Mouse (Mus musculus) limb, embryonic 11.5 days (tissue): Measurements from ENCODE around the gene Rassf3. TPM values are rescaled to one million over a fixed set of nuclear protein-coding genes. Genes with fewer than 3 reads are reported as not detected.
A peak's percentile ranks its signal among the peaks of the same experiment; 100 is the strongest.

Source experiments
- ATAC-seq: fragments of 200-750 bp; cut with Nextera tagmentation; 2 replicates; pipeline ENCODE4 v1.8.0; 2017; ENCODE audit warnings: low read depth; ENCODE audit not compliant: insufficient number of reproducible peaks, low FRiP score, low TSS enrichment
- DNase-seq: peaks from one replicate; pipeline ENCODE4 v3.0.0-alpha.2; 2015; ENCODE audit warnings: low spot score
- H3K27ac ChIP-seq: fragments of 300-500 bp; sonication (generic); replicated peaks from 2 replicates; pipeline ENCODE4 v1.5.1; 2014; ENCODE audit warnings: low read depth, mild to moderate bottlenecking, low read length
- H3K27me3 ChIP-seq: fragments of 300-500 bp; sonication (generic); 2 replicates; pipeline ENCODE4 v1.6.1; 2014; ENCODE audit warnings: mild to moderate bottlenecking, low read length, mixed read lengths; ENCODE audit not compliant: control insufficient read depth, insufficient read depth
- H3K36me3 ChIP-seq: fragments of 300-500 bp; sonication (generic); 2 replicates; pipeline ENCODE4 v1.6.1; 2014; ENCODE audit warnings: mild to moderate bottlenecking, low read length, moderate library complexity, mixed read lengths; ENCODE audit not compliant: control insufficient read depth, insufficient read depth
- H3K4me1 ChIP-seq: fragments of 300-500 bp; sonication (generic); 2 replicates; pipeline ENCODE4 v1.6.1; 2014; ENCODE audit warnings: low read length, mixed read lengths; ENCODE audit not compliant: control insufficient read depth, insufficient read depth
- H3K4me2 ChIP-seq: fragments of 300-500 bp; sonication (generic); 2 replicates; pipeline ENCODE4 v1.6.1; 2014; ENCODE audit warnings: low read depth, mild to moderate bottlenecking, moderate library complexity; ENCODE audit not compliant: severe bottlenecking
- H3K4me3 ChIP-seq: fragments of 300-500 bp; sonication (generic); 2 replicates; pipeline ENCODE4 v1.5.1; 2014; ENCODE audit warnings: low read depth, low read length
- H3K9ac ChIP-seq: fragments of 300-500 bp; sonication (generic); 2 replicates; pipeline ENCODE4 v1.6.1; 2014; ENCODE audit warnings: mild to moderate bottlenecking, low read length
- H3K9me3 ChIP-seq: fragments of 300-500 bp; sonication (generic); 2 replicates; pipeline ENCODE4 v1.6.1; 2016; ENCODE audit warnings: low read length; ENCODE audit not compliant: control insufficient read depth
- WGBS: fragments of 180-500 bp; shearing (Covaris S2); extraction: QIAGEN DNeasy Blood & Tissue Kit; methylation state at CpG from one replicate; pipeline ENCODE4 v1.1.7; 2014; 5-methylcytosine and 5-hydroxymethylcytosine counted together
- polyA plus RNA-seq: library from polyadenylated mRNA; unstranded; fragments of >200 nt; fragmentation: Nextera tagmentation; extraction: Ambion mirVana; gene quantifications from 2 replicates; pipeline ENCODE4 v1.2.1, GENCODE M21; 2014

The Rassf3 gene
- polyA plus RNA-seq, 1 experiment from 2014 or later, result 16.5 TPM

GRCm38 (mm10) chr10:121434441-121435103 lies 41.6 kb downstream of the Rassf3 start:
- 0 out of 2 replicates have a peak overlapping the region, but pooled peaks have one; percentile 33 for H3K27ac ChIP-seq
- ATAC-seq (no peak), DNase-seq (no peak)
- 61% methylated on average over 15 of the region's 15 CpGs for WGBS
- no peaks in the 10 kb centered on the region for H3K9me3 ChIP-seq
- H3K4me3 ChIP-seq, result no peak overlapping the region
- no peaks in the 10 kb centered on the region for H3K36me3 ChIP-seq
- H3K4me2 ChIP-seq, result no peak overlapping the region
- no peaks in the 10 kb centered on the region for H3K27me3 ChIP-seq
- no peak overlapping the region for H3K9ac ChIP-seq
- peaks cover 66% of the 10 kb centered on the region for H3K4me1 ChIP-seq

GRCm38 (mm10) chr10:121432635-121433280 lies 43.4 kb downstream of the Rassf3 start:
- peaks cover 77% of the 10 kb centered on the region for H3K4me1 ChIP-seq
- no peaks in the 10 kb centered on the region for H3K27me3 ChIP-seq
- WGBS, result 48% methylated on average over 16 of the region's 16 CpGs
- no peak for ATAC-seq
- H3K9me3 ChIP-seq, result no peaks in the 10 kb centered on the region
- no peak overlapping the region for H3K4me3 ChIP-seq
- no peak overlapping the region for H3K9ac ChIP-seq
- H3K4me2 ChIP-seq, result no peak overlapping the region
- H3K27ac ChIP-seq, result peak overlapping the region; percentile 52
- DNase-seq, result no peak
- H3K36me3 ChIP-seq, result 0 out of 2 replicates have a peak, but pooled peaks cover 2% of the 10 kb centered on the region

GRCm38 (mm10) chr10:121432041-121432634 lies 44.0 kb downstream of the Rassf3 start:
- no peak overlapping the region for H3K4me2 ChIP-seq
- H3K4me3 ChIP-seq, result no peak overlapping the region
- no peaks in the 10 kb centered on the region for H3K9me3 ChIP-seq
- H3K4me1 ChIP-seq, result peaks cover 73% of the 10 kb centered on the region
- no peak overlapping the region for H3K9ac ChIP-seq
- ATAC-seq (no peak), DNase-seq (no peak)
- H3K36me3 ChIP-seq, result 0 out of 2 replicates have a peak, but pooled peaks cover 2% of the 10 kb centered on the region
- H3K27me3 ChIP-seq, result no peaks in the 10 kb centered on the region
- no peak overlapping the region for H3K27ac ChIP-seq
- 79% methylated on average over 12 of the region's 12 CpGs for WGBS

- Histone ChIP-seq H3K27ac (peak overlapping the region; percentile 82; the same call in 1 of the 2 replicates), H3K27me3 (no peaks in the 10 kb centered on the region), H3K36me3 (0 out of 2 replicates have a peak, but pooled peaks cover 2% of the 10 kb centered on the region), H3K9ac (no peak overlapping the region), H3K9me3 (no peaks in the 10 kb centered on the region), H3K4me2 (0 out of 2 replicates have a peak overlapping the region, but pooled peaks have one; percentile 41), H3K4me3 (no peak overlapping the region), H3K4me1 (peaks cover 64% of the 10 kb centered on the region)
- DNase-seq, result no peak
- 66% methylated on average over 15 of the region's 15 CpGs for WGBS
- no peak for ATAC-seq
These were observed 45.2 kb downstream of the Rassf3 start for GRCm38 (mm10) chr10:121430764-121431540.

GRCm38 (mm10) chr10:121429981-121430682 lies 46.0 kb downstream of the Rassf3 start:
- Histone ChIP-seq H3K27me3 (no peaks in the 10 kb centered on the region), H3K27ac (peak overlapping the region; percentile 82), H3K4me1 (peaks cover 60% of the 10 kb centered on the region), H3K4me2 (peak overlapping the region; percentile 41; the same call in 1 of the 2 replicates), H3K36me3 (0 out of 2 replicates have a peak, but pooled peaks cover 2% of the 10 kb centered on the region), H3K4me3 (no peak overlapping the region), H3K9me3 (no peaks in the 10 kb centered on the region), H3K9ac (peak overlapping the region; percentile 37; the same call in 1 of the 2 replicates)
- peak; percentile 51 for DNase-seq
- WGBS, result 15% methylated on average over 14 of the region's 14 CpGs
- ATAC-seq, result peak; percentile 14; the same call in 1 of the 2 replicates

- ATAC-seq (0 out of 2 replicates have a peak, but pooled peaks have one; percentile 0), DNase-seq (no peak)
- Histone ChIP-seq H3K4me1 (peaks cover 57% of the 10 kb centered on the region), H3K36me3 (0 out of 2 replicates have a peak, but pooled peaks cover 2% of the 10 kb centered on the region), H3K9ac (no peak overlapping the region; the same call in 1 of the 2 replicates), H3K9me3 (no peaks in the 10 kb centered on the region), H3K27me3 (no peaks in the 10 kb centered on the region), H3K27ac (peak overlapping the region; percentile 82), H3K4me2 (peak overlapping the region; percentile 41; the same call in 1 of the 2 replicates), H3K4me3 (no peak overlapping the region)
- WGBS, result 45% methylated on average over 8 of the region's 8 CpGs
These were observed 46.6 kb downstream of the Rassf3 start for GRCm38 (mm10) chr10:121429581-121429980.

GRCm38 (mm10) chr10:121429089-121429488 lies 47.1 kb downstream of the Rassf3 start:
- peak; percentile 59 for ATAC-seq
- Histone ChIP-seq H3K4me1 (peaks cover 54% of the 10 kb centered on the region), H3K27ac (peak overlapping the region; percentile 82; the same call in 1 of the 2 replicates), H3K9me3 (no peaks in the 10 kb centered on the region), H3K36me3 (0 out of 2 replicates have a peak, but pooled peaks cover 2% of the 10 kb centered on the region), H3K4me3 (no peak overlapping the region), H3K4me2 (no peak overlapping the region; the same call in 1 of the 2 replicates), H3K9ac (no peak overlapping the region), H3K27me3 (no peaks in the 10 kb centered on the region)
- 13% methylated on average over 2 of the region's 2 CpGs for WGBS
- peak; percentile 47 for DNase-seq
